Mouse (Mus musculus): Measurements from ENCODE around the gene Atp2b2. TPM values are rescaled to one million over a fixed set of nuclear protein-coding genes. Genes with fewer than 3 reads are reported as not detected.

Gene Atp2b2
- total and polyA plus RNA-seq, 2 experiments, result 1.0 to 1.1 TPM

DNA sequence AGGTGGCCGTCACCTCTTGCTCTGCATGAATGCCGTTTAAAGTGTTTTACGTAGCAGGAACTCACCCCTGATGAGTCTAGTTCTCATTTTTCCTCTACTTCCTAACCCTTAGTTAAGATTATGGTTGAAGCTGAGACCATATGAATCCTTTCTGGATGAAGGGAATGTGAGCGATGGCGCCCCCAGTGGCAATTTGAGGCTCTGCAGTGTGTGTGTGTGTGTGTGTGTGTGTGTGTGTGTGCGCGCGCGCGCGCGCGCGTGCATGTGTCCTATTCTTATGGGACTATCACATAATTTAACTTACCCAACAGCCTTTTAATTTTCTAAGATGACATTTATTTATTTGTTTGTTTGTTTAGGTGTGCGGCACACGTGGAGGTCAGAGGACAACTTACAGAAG, 131.3 kb downstream of the Atp2b2 start:
- Histone ChIP-seq H3K4me3 (ENCODE audit: insufficient read depth, low read depth, low read length) (no peak overlapping the region), H3K27ac (replicated peaks; ENCODE audit: insufficient read depth, low read depth, low read length) (no peak overlapping the region), H3K36me3 (ENCODE audit: control insufficient read depth, insufficient read depth, low read length) (no peaks in the 10 kb centered on the region), H3K9ac (ENCODE audit: low read depth, low read length) (no peak overlapping the region), H3K79me2 (ENCODE audit: control insufficient read depth, insufficient read depth, low read length) (no peaks in the 10 kb centered on the region), H3K27me3 (ENCODE audit: control insufficient read depth, insufficient read depth, low read length) (no peaks in the 10 kb centered on the region), H3K4me1 (ENCODE audit: control insufficient read depth, insufficient read depth, low read length) (no peaks in the 10 kb centered on the region)
- no peak for DNase-seq (ENCODE audit: extremely low read depth, low read depth, low spot score)
- TF ChIP-seq POLR2A (IDR thresholded peaks at IDR 0.05; ENCODE audit: extremely low read depth, insufficient read depth, low read length) (no peak), CTCF (IDR thresholded peaks at IDR 0.05; ENCODE audit: low read depth, low read length) (peak; percentile 50)
- WGBS, result 76% methylated on average over 16 of the region's 16 CpGs

DNA sequence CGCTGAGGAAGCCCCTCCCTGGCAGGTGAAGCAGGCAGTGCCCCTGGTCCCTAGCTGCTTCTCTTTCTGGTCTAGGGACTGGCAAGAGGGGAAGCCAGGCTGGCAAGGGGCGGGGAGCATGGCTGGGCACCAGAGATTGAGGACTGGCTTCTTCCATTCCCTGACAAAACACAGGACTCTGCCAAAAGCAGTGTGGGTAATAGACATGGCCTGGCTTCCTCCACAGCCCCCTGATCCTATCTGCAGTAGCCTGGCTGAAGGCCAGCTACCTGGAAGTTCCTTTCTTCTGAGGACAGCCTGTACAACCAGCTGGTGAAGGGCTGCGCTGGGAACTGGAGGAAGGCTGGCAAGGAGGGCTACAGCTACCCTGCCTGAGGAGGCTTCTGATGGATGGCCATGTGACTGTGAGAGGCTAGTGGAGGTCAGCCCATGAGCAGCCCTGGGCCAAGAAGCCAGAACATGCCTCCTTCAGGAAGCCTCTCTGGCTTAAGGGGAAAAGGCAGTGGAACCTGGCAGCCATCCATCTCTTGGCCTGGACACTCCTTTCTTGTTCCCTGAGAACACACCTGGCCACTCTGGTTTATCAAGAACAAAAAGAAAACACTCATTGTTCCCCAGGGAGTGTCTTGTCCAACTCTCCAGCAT, 131.9 kb downstream of the Atp2b2 start:
- Histone ChIP-seq H3K27ac (replicated peaks; ENCODE audit: insufficient read depth, low read depth, low read length) (no peak overlapping the region), H3K9ac (ENCODE audit: low read depth, low read length) (no peak overlapping the region), H3K27me3 (ENCODE audit: control insufficient read depth, insufficient read depth, low read length) (no peaks in the 10 kb centered on the region), H3K79me2 (ENCODE audit: control insufficient read depth, insufficient read depth, low read length) (no peaks in the 10 kb centered on the region), H3K36me3 (ENCODE audit: control insufficient read depth, insufficient read depth, low read length) (no peaks in the 10 kb centered on the region), H3K4me3 (ENCODE audit: insufficient read depth, low read depth, low read length) (no peak overlapping the region), H3K4me1 (ENCODE audit: control insufficient read depth, insufficient read depth, low read length) (no peaks in the 10 kb centered on the region)
- TF ChIP-seq CTCF (IDR thresholded peaks at IDR 0.05; ENCODE audit: low read depth, low read length) (no peak), POLR2A (IDR thresholded peaks at IDR 0.05; ENCODE audit: extremely low read depth, insufficient read depth, low read length) (no peak)
- DNase-seq (ENCODE audit: extremely low read depth, low read depth, low spot score), result no peak
- WGBS, result 94% methylated on average over 3 of the region's 3 CpGs

DNA sequence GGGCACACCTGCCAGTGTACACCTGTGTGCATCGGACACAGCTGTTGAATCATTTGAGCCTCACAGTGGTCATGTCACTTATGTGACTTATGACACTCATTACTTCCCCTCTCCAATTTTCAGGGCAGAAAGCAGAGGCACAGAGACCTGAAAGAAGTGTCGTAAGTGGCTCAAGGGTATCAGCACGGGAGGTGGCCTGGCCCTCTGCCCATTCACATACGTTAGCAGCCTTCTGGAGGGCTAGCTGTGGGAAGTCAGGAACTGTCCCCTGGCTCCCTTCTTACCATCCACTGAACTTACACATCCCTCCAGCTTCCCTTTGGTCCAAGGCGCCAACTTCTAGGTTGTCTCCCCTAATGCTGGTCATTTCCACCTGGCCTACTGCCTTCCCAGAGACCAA, 132.6 kb downstream of the Atp2b2 start:
- TF ChIP-seq POLR2A (IDR thresholded peaks at IDR 0.05; ENCODE audit: extremely low read depth, insufficient read depth, low read length) (no peak), CTCF (IDR thresholded peaks at IDR 0.05; ENCODE audit: low read depth, low read length) (no peak)
- Histone ChIP-seq H3K27ac (replicated peaks; ENCODE audit: insufficient read depth, low read depth, low read length) (no peak overlapping the region), H3K4me1 (ENCODE audit: control insufficient read depth, insufficient read depth, low read length) (no peaks in the 10 kb centered on the region), H3K9ac (ENCODE audit: low read depth, low read length) (no peak overlapping the region), H3K27me3 (ENCODE audit: control insufficient read depth, insufficient read depth, low read length) (no peaks in the 10 kb centered on the region), H3K4me3 (ENCODE audit: insufficient read depth, low read depth, low read length) (no peak overlapping the region), H3K36me3 (ENCODE audit: control insufficient read depth, insufficient read depth, low read length) (no peaks in the 10 kb centered on the region), H3K79me2 (ENCODE audit: control insufficient read depth, insufficient read depth, low read length) (no peaks in the 10 kb centered on the region)
- DNase-seq (ENCODE audit: extremely low read depth, low read depth, low spot score), result no peak
- WGBS, result 88% methylated on average over 5 of the region's 5 CpGs

DNA sequence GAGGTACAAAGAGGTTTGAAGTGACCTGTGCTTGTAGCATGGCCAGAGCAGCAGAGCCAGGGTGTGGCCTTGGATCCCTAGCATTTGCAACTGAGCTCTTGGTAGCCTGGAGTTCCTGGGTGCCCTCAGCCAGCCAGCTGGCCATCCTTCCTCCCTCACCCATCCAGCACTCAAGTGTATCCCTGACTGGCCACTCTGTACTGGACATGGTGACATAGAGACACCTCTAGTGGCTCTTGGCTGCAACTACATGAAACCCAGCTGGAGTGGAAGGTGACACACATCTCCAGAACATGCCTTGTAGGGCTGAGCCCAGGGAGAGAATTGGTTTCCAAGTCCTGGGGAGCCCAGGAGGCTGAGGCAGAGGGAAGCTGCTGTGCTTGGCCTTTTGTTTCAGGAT, 134.3 kb downstream of the Atp2b2 start:
- Histone ChIP-seq H3K27me3 (ENCODE audit: control insufficient read depth, insufficient read depth, low read length) (no peaks in the 10 kb centered on the region), H3K36me3 (ENCODE audit: control insufficient read depth, insufficient read depth, low read length) (no peaks in the 10 kb centered on the region), H3K27ac (replicated peaks; ENCODE audit: insufficient read depth, low read depth, low read length) (no peak overlapping the region), H3K4me1 (ENCODE audit: control insufficient read depth, insufficient read depth, low read length) (no peaks in the 10 kb centered on the region), H3K79me2 (ENCODE audit: control insufficient read depth, insufficient read depth, low read length) (no peaks in the 10 kb centered on the region), H3K4me3 (ENCODE audit: insufficient read depth, low read depth, low read length) (no peak overlapping the region), H3K9ac (ENCODE audit: low read depth, low read length) (no peak overlapping the region)
- TF ChIP-seq CTCF (IDR thresholded peaks at IDR 0.05; ENCODE audit: low read depth, low read length), result peak; percentile 68
- TF ChIP-seq POLR2A (IDR thresholded peaks at IDR 0.05; ENCODE audit: extremely low read depth, insufficient read depth, low read length), result no peak
- DNase-seq (ENCODE audit: extremely low read depth, low read depth, low spot score), result peak; percentile 60

DNA sequence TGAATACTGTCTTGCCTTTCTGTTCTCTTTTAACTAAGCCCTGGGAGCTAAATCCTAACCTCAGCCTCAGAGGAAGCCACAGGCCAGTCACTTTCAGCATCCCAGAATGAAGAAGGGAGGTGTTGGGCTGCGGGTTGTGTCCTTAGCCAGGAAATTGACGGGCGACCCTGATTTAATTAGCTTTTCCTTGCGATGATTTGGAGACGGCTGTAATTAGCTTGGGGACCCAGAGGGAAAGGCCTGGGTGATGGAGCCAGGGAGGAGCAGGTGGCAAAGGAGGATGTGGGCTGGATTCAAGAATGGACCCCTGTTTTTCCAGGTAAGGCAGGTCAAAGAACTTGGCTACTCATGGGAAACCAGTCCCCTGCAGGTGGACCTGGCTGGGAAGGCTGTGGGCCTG, 138.0 kb downstream of the Atp2b2 start:
- DNase-seq (ENCODE audit: extremely low read depth, low read depth, low spot score), result no peak

DNA sequence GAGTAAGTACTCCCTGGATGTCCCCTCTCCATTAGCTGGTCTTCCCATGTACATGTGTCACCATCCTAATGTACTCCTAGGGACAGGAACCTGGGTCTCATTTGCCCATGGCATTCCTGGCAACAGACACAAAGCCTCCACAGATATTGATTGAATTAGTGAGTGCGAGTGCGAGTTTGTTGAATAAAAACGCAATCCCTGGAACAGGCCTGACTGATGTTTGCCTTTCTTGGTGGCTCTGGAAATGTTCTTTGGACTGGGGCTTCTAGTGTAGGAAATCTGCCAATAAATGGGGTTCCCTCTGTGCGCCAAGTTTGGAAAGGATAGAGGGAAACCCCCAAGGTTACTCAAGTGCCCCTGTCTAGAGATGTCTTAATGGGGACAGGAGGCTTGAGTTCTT, 146.4 kb downstream of the Atp2b2 start:
- H3K27me3 ChIP-seq (ENCODE audit: control insufficient read depth, insufficient read depth, low read length), result no peaks in the 10 kb centered on the region
- H3K27ac ChIP-seq (replicated peaks; ENCODE audit: insufficient read depth, low read depth, low read length), result peak overlapping the region; percentile 64
- no peak overlapping the region for H3K4me3 ChIP-seq (ENCODE audit: insufficient read depth, low read depth, low read length)
- H3K79me2 ChIP-seq (ENCODE audit: control insufficient read depth, insufficient read depth, low read length), result no peaks in the 10 kb centered on the region
- no peak overlapping the region for H3K9ac ChIP-seq (ENCODE audit: low read depth, low read length)
- DNase-seq (ENCODE audit: extremely low read depth, low read depth, low spot score), result peak; percentile 95
- no peaks in the 10 kb centered on the region for H3K36me3 ChIP-seq (ENCODE audit: control insufficient read depth, insufficient read depth, low read length)
- 22% methylated on average over 4 of the region's 4 CpGs for WGBS
- TF ChIP-seq CTCF (IDR thresholded peaks at IDR 0.05; ENCODE audit: low read depth, low read length) (no peak), POLR2A (IDR thresholded peaks at IDR 0.05; ENCODE audit: extremely low read depth, insufficient read depth, low read length) (no peak)
- peaks cover 31% of the 10 kb centered on the region for H3K4me1 ChIP-seq (ENCODE audit: control insufficient read depth, insufficient read depth, low read length)

More for the DNA sequence above, 138.0 kb downstream of the Atp2b2 start:
- no peaks in the 10 kb centered on the region for H3K27me3 ChIP-seq (ENCODE audit: control insufficient read depth, insufficient read depth, low read length)
- 88% methylated on average over 5 of the region's 5 CpGs for WGBS
- TF ChIP-seq CTCF (IDR thresholded peaks at IDR 0.05; ENCODE audit: low read depth, low read length) (no peak), POLR2A (IDR thresholded peaks at IDR 0.05; ENCODE audit: extremely low read depth, insufficient read depth, low read length) (no peak)
- H3K79me2 ChIP-seq (ENCODE audit: control insufficient read depth, insufficient read depth, low read length), result no peaks in the 10 kb centered on the region
- H3K4me1 ChIP-seq (ENCODE audit: control insufficient read depth, insufficient read depth, low read length), result no peaks in the 10 kb centered on the region
- no peaks in the 10 kb centered on the region for H3K36me3 ChIP-seq (ENCODE audit: control insufficient read depth, insufficient read depth, low read length)
- no peak overlapping the region for H3K9ac ChIP-seq (ENCODE audit: low read depth, low read length)
- H3K4me3 ChIP-seq (ENCODE audit: insufficient read depth, low read depth, low read length), result no peak overlapping the region
- no peak overlapping the region for H3K27ac ChIP-seq (replicated peaks; ENCODE audit: insufficient read depth, low read depth, low read length)
